Mouse (Mus musculus): ENCODE results near the gene Magi1.

DNA sequence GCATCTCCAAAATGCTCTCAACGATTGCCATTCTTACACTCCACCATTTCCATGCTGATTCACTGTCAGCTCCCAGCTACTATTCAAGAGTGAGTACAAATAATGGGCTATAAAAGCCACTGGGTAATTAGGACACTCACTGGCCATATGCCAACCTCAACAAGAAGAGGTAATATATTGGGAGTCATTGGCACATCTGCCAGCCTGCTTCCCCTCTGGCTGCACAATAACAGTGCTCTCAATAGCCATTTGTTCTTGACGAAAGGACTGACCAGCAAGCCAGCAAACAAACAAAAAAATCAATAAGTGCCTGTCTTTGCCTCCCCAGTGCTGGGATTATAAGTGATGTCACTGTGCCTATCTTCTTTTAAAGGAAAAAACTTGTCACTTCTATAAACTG is 326.5 kb downstream of the Magi1 start:
- no peak for TF ChIP-seq CTCF (IDR thresholded peaks at IDR 0.05; ENCODE audit: insufficient read depth, low read depth, low read length)
- no peak for TF ChIP-seq POLR2A (IDR thresholded peaks at IDR 0.05; ENCODE audit: insufficient read depth, low read depth, low read length)

All from olfactory bulb, adult 2 months (tissue).